Mouse (Mus musculus): Measurements from ENCODE around the gene Elac2.

Elac2 gene

DNA sequence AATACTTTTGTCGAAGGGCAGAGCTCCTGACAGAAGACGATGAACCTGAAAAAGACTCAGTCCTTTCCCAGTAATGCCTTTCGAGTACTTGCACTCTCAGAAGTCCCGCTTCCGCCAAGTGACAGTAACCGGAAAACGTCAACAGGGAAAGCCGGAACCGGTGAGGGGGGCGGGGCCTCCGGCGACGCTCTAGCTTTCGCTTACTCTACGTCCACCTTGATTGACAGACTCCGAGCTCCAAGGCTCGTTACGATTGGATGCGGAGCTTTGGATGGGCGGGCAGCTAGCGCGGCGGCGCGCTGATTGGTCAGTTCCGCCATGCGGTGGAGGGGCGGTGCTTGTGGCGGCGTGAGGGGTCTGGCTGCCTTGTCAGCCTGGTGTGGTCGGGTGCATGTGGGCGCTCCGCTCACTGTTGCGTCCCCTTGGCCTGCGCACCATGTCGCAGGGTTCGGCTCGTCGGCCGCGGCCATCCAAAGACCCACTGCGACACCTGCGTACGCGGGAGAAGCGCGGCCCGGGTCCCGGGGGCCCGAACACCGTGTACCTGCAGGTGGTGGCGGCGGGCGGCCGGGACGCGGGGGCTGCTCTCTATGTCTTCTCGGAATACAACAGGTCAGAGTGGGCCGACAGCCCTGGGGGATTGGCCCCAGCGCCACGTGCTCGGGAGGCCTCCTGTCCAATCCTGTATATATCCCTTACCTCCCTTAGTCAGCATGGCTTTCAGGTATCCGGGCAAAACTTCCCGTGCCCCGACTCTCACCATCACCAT lies at the start of gene Elac2:
Gene Elac2 (plus strand): TSS at position 319 of the 769 bp plus-strand sequence.
- peak; percentile 99 for DNase-seq

DNA sequence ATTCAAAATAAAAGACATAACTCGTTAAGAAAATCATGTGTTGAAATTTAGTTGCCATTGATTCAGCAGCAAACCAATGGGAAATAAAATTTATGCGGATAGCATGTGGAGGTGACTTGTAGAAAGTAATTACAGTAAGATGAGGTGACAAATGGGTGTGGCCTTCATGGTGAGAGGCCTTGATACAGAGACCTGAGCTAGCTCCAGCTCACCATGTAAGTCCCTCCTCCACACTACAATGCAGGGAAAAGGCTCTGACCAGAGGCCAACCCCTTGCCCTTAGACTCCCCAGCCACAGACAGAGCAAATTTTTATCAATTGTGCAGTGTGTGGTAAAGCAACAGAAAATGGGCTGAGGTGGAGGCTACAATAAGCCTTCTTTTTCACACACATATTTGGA lies 49.7 kb upstream of the Elac2 start:
- no peak for DNase-seq

DNA sequence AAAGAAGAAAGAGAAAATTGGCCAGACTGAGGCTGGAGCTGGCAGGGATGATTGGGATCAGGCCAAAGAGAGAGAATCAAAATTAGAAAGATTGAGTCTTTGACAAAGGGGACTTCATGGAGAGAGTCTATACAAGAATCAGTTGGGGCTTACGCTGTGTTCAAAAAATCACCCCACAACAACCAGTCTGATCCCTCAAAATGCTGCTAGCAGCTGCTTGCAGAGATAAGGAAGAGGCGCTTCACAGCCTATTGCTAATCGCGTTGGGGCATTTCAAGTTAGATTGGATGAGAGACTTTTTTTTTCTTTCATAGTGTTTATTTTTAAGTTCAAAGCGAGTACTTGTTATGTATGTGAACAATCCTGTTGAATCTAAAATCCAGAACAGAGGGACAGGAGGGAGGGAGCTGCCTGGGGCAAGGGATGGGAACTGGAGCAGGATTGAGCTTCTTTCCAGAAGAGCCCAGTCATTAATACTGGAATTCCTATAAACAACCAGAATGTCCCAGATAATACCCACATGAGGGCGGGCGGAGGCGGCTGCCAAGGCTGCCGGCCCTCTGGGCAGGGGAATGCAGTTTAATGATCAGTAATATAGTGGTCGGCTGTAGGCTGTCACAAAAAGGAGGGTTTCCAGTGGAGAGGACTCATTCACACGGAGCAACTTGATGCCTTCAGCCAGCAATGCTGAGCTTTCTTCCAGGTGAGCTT lies 47.6 kb upstream of the Elac2 start:
- peak; percentile 7 for DNase-seq

DNA sequence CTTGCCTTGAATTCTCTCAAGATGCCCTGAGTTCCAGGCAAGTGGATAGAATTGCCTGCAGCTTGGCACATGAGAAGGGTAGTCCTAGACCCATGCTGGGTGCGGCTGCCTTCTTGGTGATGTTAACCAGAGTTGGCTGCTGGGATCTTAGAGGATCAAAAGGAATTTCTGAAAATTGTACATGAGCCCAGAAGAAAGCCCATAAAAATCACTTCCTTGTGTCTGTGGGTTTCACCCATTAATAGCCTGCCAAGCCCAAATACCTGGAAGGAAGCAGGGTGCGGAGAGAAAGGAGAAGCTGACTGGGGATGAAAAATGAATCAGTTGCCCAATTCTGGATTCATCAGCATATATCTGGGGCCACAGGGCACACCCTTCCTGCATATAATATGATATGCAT lies 41.6 kb upstream of the Elac2 start:
- no peak for DNase-seq

DNA sequence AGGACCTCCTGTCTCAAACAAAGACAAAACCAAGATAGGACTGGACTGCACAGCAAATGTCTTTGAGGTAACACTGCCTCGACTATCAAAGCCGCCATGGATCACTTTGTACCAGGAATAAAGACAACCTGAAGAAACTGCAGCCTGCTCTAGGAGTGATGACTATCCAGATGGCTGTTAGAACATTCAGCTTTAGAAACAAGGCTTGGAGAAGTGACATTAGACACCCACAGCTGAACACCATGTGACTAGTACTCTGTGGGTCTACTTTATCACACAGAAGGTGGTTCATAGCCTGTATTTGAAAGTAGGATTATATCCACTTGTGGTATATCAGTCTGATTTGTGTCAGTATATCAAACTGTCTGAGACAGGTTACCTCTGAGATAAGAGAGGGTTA lies 37.6 kb upstream of the Elac2 start:
- no peak for DNase-seq

DNA sequence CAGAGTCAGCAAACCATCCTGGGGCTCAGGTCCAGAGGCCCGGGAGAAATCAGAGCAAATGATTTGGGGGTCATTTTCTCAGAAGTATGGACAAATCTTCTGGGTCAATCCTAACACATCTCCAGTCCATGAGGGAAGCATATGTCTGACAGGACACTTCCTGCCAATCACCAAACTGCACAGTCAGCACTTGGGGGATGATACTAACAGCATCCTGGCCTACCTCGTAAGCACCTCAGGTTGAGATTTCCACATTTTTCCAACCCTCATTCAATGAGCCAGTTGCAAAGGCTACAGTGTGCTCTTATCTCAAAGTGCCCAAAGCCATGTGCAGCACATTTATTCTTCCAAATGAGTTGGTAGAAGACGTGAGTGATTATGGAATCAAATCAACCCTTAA lies 29.1 kb upstream of the Elac2 start:
- DNase-seq = no peak

DNA sequence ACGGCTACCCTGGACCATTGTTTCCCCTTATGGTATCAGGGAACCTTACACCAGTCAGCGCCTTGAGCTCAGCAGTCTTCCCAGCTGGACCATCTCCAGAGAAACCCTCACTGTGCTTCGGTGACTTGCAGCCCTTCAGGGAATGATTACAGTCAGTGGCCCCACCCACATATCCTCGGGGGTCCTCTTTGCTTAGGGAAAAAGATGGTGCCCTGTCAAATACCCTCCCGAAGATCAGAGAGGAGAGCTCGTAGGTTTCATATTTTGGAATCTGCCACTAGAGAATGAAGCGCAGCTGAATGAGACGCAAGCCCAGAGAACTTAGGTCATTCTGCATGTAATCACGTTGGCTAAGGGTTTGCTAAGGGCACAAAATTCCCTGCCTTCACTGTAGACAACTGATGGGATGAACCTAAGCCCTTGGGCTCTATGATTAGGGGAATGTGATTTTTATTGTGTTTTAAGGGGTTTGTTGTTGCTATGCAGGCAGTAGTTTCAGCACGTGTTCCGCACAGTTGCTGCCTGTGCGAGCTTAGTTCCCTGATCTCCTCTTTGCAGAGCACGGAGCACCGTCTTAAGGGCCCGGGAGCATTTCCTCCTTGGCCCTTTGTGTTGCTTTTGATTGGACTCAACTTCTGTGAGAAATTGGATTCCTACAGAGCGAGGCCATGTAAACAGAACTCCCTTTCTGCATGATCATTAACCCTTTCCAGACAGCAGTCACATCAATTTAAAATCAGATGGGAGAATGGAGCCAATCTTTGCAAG lies 21.7 kb upstream of the Elac2 start:
- DNase-seq = peak; percentile 54

DNA sequence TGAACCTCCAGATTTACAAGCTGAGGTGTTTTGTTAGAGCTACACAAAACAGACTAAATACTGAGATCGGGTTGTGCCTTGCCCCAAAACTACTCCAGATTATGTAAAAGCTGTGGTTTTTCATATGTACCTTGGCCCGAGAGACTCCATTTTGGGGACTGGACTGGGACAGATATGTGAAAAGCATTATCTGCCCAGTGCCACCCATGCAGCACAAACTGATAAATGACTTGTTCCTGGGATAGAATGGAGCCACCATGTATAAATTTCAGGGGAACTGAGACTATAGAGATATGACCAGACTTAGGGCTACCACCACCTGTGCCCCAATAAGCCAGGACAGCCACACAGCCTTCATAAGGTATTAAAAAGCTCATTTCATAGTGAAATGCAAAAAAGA lies 16.2 kb upstream of the Elac2 start:
- DNase-seq = no peak

DNA sequence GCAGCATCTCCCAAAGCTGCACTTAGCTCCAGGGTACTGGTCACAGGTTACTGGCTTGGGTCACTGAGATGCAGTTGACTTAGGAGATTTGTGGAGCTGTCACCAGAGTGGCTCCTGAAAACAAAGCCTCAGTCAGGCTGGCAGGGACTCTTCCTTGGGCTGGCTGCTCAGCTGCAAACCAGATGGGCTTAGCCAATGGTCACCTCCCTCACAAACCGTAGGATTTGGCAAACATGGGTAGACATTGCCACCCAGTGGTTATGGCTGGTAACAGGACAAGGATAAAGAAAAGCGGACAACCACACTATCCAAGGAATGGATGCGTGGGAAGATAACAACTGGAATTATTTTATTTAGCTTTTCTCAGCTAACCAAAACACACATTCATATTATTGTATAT lies 10.3 kb upstream of the Elac2 start:
- peak; percentile 90 for DNase-seq

DNA sequence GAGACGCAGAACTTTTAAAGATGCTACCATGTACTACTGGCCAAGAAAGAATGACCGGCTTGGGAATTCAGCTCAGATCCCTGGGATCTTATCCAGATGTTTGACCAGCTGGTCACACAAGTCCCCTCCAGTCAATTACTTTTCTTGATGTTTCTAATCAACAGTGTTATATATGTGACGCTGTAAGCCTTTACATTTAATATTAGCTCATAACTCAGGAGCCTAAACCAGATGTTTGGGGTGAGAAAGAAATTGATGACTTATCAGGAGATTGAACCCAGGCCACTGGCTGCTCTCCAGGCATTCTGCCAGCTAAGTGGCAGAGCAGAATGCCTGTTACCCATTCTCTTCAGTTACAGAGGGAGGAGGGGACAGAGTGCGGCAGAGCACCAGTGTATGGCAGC lies 9.9 kb upstream of the Elac2 start:
- peak; percentile 9 for DNase-seq

DNA sequence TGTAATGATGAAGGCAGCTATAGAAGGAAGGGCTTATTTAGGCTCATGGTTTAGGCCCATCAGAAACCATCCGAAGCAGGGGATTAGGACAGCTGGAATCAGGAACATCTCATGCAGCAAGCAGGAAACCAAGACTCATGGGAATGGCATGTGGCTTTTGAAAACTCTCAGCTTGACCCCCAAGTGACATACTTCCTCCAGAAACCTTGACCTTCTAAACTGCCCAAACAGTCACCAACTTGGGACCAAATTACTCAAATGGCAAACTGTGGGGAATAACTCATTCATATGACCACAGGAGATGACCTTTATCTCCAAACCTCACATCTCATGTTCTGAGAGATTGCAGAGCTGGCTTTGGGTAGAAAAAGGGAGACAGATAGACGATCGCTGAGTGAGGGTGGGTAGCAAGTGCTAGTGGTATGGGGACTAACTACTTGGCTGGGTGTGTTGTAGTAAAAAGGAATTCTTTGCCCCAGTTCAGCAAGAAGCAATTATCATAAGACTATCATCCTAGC lies 7.3 kb upstream of the Elac2 start:
- no peak for DNase-seq

DNA sequence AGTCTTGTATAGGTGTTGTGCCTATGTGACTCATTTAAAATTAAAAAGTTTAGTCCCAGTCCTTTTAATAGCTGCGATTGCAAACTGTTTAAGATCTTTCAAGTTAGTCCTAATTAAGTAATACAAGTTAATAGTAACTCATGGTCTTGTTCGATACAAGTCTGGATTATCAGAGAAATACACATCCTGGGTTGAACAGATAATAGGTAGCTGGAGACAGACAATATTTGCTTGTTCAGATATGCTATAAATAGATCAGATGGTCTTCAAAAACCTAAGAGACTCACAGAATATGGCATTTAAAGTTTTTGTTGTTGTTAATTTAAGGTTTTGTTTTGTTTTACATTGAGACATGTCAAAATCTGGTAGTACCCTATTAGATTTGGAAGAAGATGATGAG lies 6.4 kb upstream of the Elac2 start:
- DNase-seq = no peak

DNA sequence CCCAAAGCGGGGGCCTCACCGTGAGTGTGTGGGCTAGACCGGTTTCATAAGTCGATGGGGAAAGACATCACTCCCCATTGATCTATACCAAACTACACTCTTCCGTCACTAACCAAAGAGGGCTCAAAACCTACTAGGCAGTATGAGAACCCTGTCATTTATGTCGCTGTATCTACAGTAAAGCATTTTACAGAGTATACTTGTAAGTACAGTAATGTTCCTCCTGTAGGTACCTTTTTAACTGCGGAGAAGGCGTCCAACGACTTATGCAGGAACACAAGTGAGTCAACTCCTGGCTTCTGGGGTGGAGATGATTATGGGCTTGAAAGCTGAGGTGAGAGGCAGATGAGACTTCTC lies 629 bp downstream of the Elac2 start:
- DNase-seq = no peak

DNA sequence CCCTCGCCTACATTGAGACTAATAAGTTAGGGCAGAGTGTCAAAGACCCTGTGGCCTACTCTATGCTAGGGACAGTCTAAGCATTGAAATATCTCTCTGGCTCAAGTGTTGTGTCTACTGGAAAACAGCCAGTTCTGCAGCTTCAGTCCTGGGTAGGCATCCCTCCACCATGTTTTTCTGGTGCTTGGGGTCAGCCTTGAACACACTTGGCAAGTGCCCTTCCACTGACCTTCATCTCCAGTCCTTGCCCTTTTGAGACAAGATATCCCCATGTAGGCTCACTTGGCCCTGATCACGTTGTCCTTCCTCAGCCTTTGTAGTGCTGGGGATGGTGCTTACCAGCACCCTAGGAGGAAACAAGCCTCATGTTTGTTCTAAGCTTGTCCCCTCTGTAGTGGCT lies 9.7 kb downstream of the Elac2 start:
- no peak for DNase-seq

DNA sequence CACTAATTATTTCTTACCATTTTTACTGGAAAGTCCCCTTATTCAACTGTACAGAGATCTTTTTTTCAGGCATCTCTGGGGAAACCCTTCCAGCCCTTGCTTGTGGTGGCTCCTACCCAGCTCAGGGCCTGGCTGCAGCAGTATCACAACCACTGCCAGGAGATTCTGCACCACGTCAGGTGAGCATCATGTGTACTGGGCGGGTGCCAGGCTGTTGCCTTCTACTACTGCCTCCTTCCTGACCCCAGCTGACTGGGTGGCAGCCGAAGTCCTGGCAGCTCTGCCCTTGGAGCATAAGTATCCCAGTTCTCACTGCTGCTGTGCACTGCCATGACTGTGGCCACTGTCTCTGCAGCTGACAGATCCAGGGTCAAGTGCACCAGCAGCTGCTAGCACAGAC lies 19.6 kb downstream of the Elac2 start:
- DNase-seq = no peak

DNA sequence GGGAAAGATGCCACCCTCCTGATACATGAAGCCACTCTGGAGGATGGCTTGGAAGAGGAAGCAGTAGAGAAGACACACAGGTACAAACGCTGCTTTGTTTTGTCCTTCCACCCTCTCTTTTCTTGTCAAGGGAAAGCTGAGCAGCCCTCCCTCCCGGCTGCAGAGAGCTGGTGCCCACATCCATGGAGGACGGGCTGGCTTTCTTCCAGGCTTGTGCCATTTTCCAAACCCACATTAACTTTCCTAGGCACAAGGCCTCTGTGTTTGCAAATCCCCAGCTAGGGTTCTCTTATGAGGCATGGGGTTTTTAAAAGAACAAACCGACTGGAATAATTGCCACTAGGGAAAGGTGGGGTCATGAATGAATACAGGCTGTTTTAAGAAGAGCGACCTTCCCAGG lies 20.8 kb downstream of the Elac2 start:
- no peak for DNase-seq

DNA sequence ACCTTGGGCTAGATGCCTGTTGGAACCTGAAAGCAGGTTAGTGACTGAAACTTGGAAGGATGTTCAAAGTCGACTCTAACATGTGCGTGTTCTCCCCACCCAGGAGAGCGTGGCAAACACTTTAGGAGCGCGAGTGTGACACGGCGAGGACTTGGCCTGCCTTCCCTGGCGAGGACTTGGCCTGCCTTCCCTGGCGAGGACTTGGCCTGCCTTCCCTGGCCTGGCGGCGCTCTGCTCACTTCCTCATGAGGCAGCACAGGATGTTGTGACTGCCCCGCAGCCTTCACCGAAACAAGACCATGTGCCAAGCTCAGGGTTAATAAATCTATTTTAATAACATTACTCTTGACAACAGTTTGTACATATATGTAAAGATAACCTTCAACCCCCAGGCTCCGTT lies 22.9 kb downstream of the Elac2 start:
- no peak for DNase-seq

DNA sequence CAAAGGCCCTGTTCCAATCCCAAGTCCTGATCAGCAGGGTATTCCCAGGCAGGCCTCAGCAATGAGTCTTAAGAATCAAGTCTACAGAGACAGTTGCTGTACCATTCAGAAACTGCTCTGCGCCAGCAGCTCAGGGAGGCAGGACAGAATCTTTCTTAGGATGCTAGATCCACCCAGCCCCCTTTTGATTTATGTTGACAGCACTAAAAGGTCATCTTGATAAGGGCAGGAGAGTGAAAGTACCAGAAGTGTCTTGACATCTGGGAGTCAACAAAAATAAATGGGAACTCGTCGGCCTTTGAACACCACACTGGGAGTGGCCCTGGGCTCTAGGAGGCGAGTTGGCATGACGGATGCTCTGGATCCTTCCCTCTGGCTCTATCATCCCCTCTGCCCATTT lies 24.8 kb downstream of the Elac2 start:
- no peak for DNase-seq

DNA sequence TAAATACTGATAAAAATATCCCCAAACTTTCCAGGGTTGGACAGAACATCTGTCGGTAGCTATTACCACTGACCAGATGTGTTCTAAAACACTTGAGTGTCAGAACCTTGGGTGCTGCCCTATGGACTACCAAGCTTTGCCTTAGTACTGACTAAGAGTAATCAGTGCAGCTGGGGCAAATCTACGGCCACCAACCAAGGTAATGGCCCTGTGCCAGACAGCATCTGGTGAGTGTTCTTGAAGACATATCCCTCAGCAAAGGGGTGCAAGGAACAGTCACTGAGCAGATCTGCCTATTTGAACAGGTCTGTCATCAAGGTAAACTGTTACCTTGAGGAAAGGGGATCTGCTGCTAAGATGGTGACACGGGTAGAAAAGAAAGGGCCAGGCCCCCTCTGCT lies 26.0 kb downstream of the Elac2 start:
- DNase-seq = no peak

DNA sequence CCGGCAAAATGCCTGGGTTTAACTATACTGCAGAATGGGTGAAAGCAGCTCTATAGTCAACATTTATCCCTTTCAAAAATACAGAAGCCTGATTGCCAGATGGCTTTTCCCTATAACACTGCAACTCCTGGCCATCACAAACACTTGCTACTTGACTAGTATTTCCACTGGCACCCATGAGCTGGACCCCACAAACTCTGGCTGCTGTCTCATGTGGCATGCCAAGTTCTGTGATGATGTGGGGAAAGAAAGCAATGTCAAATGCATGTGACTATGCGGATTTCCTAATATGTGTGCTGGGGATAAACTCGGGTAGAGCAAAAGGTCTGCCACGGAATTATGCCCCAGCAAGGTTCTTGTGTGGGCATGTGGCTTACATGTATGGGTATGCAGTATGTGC lies 27.2 kb downstream of the Elac2 start:
- DNase-seq = no peak

DNA sequence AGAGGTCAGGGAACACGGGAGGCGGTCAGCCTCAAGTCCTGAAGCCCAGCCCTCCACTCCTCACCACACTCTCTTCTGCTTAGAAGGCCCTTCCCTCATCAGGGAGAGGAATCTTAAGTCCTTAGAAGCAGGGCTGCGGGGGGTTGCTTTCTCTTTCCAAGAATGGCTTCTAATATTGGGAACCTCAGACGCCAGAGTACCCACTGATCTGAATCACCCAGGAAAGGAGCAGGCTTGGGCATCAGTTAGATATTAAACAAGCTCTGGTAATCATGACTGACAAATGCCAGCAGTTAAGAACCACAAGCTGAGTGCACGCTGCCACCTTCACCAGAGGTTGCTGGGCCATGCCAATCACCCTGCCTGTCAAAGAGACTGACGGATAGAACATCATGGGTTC lies 35.1 kb downstream of the Elac2 start:
- DNase-seq = no peak

DNA sequence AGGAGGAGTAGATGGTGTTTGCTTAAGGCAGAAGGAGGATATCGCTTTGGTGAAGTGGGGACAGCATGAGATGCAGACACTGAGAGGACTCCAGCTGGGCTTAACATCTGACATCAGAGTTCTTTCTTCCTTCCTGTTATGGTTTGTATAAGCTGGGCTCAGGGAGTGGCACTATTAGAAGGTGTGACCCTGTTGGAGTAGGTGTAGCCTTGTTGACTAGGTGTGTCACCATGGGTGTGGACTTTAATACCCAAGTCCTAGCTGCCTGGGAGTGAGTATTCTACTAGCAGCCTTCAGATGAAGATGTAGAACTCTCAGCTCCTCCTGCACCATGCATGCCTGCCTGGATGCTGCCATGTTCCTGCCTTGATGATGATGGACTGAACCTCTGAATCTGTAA lies 37.9 kb downstream of the Elac2 start:
- no peak for DNase-seq

DNA sequence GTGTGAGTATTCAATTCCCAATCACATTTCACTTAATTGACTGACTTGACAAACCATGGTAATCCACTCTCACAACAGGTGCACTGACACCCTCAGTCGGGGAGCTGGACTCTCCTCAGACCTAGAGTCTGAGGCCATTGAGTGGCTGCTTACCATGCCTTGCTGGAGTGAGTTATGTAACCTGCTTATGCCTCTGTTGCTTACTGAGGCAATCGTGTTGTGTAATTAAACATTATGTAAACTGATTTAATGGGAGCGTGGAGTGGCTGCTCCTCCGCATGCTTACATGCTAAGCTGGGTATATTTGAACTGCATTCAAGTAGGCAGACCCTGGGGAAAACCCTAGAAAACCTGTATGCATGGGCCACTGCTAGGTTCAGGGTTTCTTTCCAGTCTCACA lies 41.9 kb downstream of the Elac2 start:
- DNase-seq = no peak

DNA sequence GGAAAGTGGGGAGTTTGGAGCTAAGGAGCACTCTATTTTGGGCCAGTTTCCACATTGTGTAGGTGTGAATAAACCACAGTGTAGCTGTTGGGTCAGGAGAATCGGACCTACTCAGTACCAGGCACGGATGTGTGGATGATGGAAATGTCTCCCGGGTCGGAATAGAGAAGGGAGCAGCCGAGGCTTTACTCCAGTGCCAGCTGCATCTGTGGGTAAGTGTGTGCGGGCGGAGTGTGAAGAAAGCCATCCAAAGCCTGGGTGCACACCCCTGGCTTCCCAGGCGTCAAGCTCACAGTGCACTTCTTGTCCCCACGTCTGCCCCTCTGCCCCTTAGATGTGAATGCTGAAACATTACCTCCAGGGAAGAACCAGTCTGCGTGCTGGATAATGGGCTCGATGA lies 43.9 kb downstream of the Elac2 start:
- DNase-seq = no peak

Measured in retina, postnatal 1 day (tissue).